Mouse (Mus musculus): Measurements from ENCODE around the gene Armcx5. TPM values are rescaled to one million over a fixed set of nuclear protein-coding genes. Genes with fewer than 3 reads are reported as not detected.

The Armcx5 gene
- polyA plus RNA-seq (2017; shearing (Covaris generic)), result 19.3 TPM

GRCm38 (mm10) chrX:135742304-135743055, at the start of gene Armcx5, which contains the start of gene Gprasp1:
Gene Armcx5 (plus strand): TSS chrX:135742733.
Gene Gprasp1 (plus strand): TSS chrX:135742733.

DNA sequence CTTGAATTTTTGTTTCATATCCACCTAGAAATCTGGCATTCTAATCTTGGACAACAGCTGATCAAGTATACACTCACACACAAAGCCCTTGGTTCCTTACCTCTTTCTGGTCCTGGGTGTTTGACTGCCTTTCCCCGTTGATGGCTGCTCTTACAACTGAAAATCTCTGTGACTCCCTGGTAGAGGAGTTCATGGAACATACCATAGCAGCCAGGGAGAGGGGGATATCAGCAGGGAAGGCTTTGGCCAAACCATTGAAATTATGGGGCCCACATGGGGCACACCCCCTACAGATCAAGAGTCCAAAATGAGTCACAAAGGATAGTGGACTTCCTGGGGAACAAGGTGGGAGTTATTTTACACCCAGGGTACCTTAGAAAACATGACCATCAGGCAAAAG, 48.9 kb upstream of the Armcx5 start, which contains the start of gene Tcp11x2:
TSS of gene Tcp11x2 (minus strand) at position 158 of the 400 bp plus-strand sequence.

DNA sequence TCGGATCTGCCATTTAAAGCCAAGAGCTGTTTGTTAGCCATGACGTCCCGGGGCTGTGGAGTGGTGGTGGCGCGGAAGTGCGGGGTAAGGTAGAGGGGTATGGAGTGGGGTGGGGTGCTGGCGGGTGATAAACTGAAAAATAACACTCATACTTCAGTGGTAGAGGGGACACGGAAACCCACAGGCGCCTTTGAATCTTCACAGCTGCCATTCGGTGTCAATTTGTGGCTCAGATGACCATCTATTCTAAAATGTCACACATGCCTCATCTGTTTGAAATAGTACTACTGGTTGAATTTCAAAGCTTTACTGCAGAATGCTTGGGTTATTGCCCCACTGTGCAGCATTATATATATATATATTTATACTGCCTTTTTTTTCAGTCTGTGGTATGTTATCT, 17.4 kb upstream of the Armcx5 start, which contains the start of gene Tmsb15a:
TSS of gene Tmsb15a (minus strand) at position 101 of the 400 bp plus-strand sequence.

Other genes starting within 250 kb of the Armcx5 start
- not detected for gene AV320801, start 248.1 kb upstream of the Armcx5 start, polyA plus RNA-seq (2017; shearing (Covaris generic))
- gene Nxf7, start 144.0 kb upstream of the Armcx5 start, polyA plus RNA-seq (2017; shearing (Covaris generic)), result 0.35 TPM
- not detected for gene Prame, start 115.0 kb upstream of the Armcx5 start, polyA plus RNA-seq (2017; shearing (Covaris generic))
- gene Tcp11x2, start 48.9 kb upstream of the Armcx5 start, polyA plus RNA-seq (2017; shearing (Covaris generic)), result 0.22 TPM
- not detected for gene Tmsb15a, start 17.5 kb upstream of the Armcx5 start, polyA plus RNA-seq (2017; shearing (Covaris generic))
- gene Gprasp1, start within 50 bp of the Armcx5 start, polyA plus RNA-seq (2017; shearing (Covaris generic)), result 53.9 TPM
- gene Bhlhb9, start 54.9 kb downstream of the Armcx5 start, polyA plus RNA-seq (2017; shearing (Covaris generic)), result 40.3 TPM
- gene Gprasp2, start 96.3 kb downstream of the Armcx5 start, polyA plus RNA-seq (2017; shearing (Covaris generic)), result 27.4 TPM

Measured in inflammation-experienced regulatory T-cells, adult 16 weeks (primary cell).